Mouse (Mus musculus): ENCODE results near the gene Wdfy2. TPM values are rescaled to one million over a fixed set of nuclear protein-coding genes. Genes with fewer than 3 reads are reported as not detected.
A peak's percentile ranks its signal among the peaks of the same experiment; 100 is the strongest.

Gene Wdfy2
- polyA plus RNA-seq, 1 experiment from 2014 or later: 6.2 TPM

DNA sequence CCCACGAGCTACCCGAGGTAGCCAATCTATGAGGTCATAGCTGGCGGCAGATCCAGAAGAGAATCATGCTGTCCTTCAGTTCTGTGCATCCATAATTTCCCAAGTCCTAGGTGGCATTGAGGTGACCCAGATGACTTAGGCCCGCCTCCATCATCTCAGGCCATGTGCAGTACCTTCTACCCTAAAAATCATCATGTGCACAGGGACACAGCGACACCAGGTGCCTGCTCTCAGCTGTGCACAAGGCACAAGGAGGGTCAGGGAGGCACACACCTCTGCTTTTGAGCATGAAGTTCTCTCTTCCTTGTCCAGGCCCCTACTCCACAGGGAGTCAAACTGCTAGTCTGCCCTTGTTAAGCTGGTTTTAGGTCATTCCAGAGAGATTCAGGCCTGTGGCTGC is 127.9 kb downstream of the Wdfy2 start:
- H3K9ac ChIP-seq (ENCODE audit: low read length): peak overlapping the region; percentile 65
- ATAC-seq (ENCODE audit: insufficient number of reproducible peaks, insufficient read depth, low FRiP score, low read depth): no peak
- WGBS: 71% methylated on average over 5 of the region's 5 CpGs
- H3K27me3 ChIP-seq (ENCODE audit: control insufficient read depth, insufficient read depth, low read length): no peaks in the 10 kb centered on the region
- H3K4me1 ChIP-seq (ENCODE audit: control insufficient read depth in 2 of 2, insufficient read depth in 2 of 2, low read length in 2 of 2): peaks cover 10 to 12% of the 10 kb centered on the region in 2 experiments; a peak in 2 of 4 replicates
- H3K4me3 ChIP-seq (ENCODE audit: control insufficient read depth in 1 of 2, insufficient read depth in 1 of 2, low read depth in 1 of 2, low read length in 2 of 2): peak overlapping the region in 1 of 2 experiments; percentile 32; a peak in 2 of 4 replicates
- no peaks in the 10 kb centered on the region for H3K9me3 ChIP-seq (ENCODE audit: control insufficient read depth, low read length)
- H3K27ac ChIP-seq (replicated peaks in 1 of 2; ENCODE audit: control insufficient read depth in 1 of 2, insufficient read depth in 1 of 2, low read depth in 2 of 2, low read length in 2 of 2): no peak overlapping the region; a peak in 1 of 4 replicates
- peaks cover 4% of the 10 kb centered on the region; the same call in 1 of the 2 replicates for H3K36me3 ChIP-seq (ENCODE audit: control insufficient read depth, insufficient read depth, low read length)
- peak overlapping the region; percentile 64 for H3K4me2 ChIP-seq (ENCODE audit: low read length)

DNA sequence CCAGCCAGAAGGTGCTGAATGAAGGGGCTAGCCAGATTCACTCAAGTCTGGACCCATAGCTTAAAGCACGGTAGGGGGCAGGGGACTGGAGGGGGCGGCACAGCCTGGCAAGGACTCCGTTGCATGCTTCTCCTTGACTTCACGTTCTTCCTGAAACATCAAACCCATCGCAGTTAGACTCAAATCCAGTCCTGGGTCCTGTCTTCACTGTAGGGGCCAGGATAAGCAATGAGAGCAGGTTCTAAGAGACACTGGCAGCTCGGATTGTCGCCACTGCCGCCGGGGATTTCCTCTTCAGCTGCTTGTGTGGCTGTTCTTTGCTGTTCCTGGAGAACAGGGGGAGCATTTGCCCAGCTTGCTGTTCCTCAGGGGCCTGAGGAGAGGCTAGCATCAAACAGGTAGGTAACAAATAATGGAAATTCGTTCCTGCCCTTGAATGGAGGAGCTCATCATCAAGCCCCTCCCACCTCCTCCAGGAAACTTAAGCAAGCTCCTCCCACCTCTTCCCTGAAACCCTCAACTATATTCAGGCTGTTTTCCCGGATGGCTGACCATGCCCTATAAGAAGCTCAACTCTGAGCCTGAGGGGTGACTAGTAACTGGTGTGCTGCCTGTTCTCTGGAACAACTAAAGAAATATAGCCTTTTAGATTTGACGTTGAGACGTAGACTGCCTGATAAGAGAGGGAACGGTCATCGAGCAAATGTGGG is 128.5 kb downstream of the Wdfy2 start:
- peak overlapping the region; percentile 65 for H3K9ac ChIP-seq (ENCODE audit: low read length)
- no peak for ATAC-seq (ENCODE audit: insufficient number of reproducible peaks, insufficient read depth, low FRiP score, low read depth)

DNA sequence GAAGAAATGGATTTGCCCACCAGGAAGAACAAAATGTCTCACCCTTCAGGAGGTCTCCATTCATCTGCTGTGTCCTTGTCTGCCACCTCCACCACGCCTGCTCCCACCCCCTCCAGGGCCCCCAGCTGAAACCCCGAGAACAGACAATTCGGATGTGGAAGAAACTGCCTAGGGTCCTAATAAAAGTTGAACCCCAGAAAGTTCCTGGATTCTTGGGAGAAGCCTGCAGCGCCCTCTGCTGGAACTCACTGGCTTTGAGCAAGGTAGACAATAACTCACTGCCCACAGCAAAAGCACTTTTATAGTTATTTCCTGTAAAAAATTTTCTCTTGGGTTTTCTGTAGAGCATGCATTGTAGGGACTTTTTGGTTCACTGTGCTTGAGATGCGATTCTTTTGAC is 137.6 kb downstream of the Wdfy2 start:
- peak overlapping the region; percentile 40 for H3K4me2 ChIP-seq (ENCODE audit: low read length)
- no peak overlapping the region for H3K27ac ChIP-seq (replicated peaks in 1 of 2; ENCODE audit: control insufficient read depth in 1 of 2, insufficient read depth in 1 of 2, low read depth in 2 of 2, low read length in 2 of 2)
- no peaks in the 10 kb centered on the region for H3K36me3 ChIP-seq (ENCODE audit: control insufficient read depth, insufficient read depth, low read length)
- no peaks in the 10 kb centered on the region for H3K4me1 ChIP-seq (ENCODE audit: control insufficient read depth in 2 of 2, insufficient read depth in 2 of 2, low read length in 2 of 2)
- no peaks in the 10 kb centered on the region for H3K27me3 ChIP-seq (ENCODE audit: control insufficient read depth, insufficient read depth, low read length)
- no peak overlapping the region for H3K9ac ChIP-seq (ENCODE audit: low read length)
- H3K9me3 ChIP-seq (ENCODE audit: control insufficient read depth, low read length): no peaks in the 10 kb centered on the region
- H3K4me3 ChIP-seq (ENCODE audit: control insufficient read depth in 1 of 2, insufficient read depth in 1 of 2, low read depth in 1 of 2, low read length in 2 of 2): no peak overlapping the region
- WGBS: 10% methylated on average over 5 of the region's 5 CpGs
- no peak for ATAC-seq (ENCODE audit: insufficient number of reproducible peaks, insufficient read depth, low FRiP score, low read depth)

More for the DNA sequence above, 128.5 kb downstream of the Wdfy2 start:
- WGBS: 10% methylated on average over 15 of the region's 15 CpGs
- H3K36me3 ChIP-seq (ENCODE audit: control insufficient read depth, insufficient read depth, low read length): no peaks in the 10 kb centered on the region; the same call in 1 of the 2 replicates
- H3K4me3 ChIP-seq (ENCODE audit: control insufficient read depth in 1 of 2, insufficient read depth in 1 of 2, low read depth in 1 of 2, low read length in 2 of 2): peak overlapping the region; percentile 32 to 37
- H3K4me2 ChIP-seq (ENCODE audit: low read length): peak overlapping the region; percentile 64
- H3K9me3 ChIP-seq (ENCODE audit: control insufficient read depth, low read length): no peaks in the 10 kb centered on the region
- H3K4me1 ChIP-seq (ENCODE audit: control insufficient read depth in 2 of 2, insufficient read depth in 2 of 2, low read length in 2 of 2): peaks cover 10 to 12% of the 10 kb centered on the region in 2 experiments; a peak in 2 of 4 replicates
- no peaks in the 10 kb centered on the region for H3K27me3 ChIP-seq (ENCODE audit: control insufficient read depth, insufficient read depth, low read length)
- H3K27ac ChIP-seq (replicated peaks in 1 of 2; ENCODE audit: control insufficient read depth in 1 of 2, insufficient read depth in 1 of 2, low read depth in 2 of 2, low read length in 2 of 2): peak overlapping the region in 1 of 2 experiments; percentile 21; a peak in 2 of 4 replicates

DNA sequence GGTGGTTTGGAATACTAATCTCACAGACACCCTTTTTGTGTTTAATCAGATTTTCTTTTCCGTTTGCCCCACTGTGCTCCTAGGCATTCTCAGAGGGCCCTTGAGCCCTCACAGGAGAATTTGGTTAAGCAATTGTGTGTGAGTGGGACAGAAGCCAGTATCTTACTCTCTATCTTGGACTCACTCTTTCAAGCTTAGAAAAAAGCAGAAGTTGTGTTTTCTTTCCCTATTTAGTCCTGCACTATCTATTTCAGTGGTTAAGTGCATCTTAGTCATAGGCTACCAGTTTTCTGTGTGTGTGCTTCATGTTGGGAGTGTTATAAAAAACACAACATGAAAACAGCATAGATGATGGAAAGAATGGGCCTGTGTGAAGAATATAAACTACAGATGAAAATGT is 142.3 kb downstream of the Wdfy2 start:
- Histone ChIP-seq H3K4me1 (ENCODE audit: control insufficient read depth in 2 of 2, insufficient read depth in 2 of 2, low read length in 2 of 2) (no peaks in the 10 kb centered on the region), H3K4me3 (ENCODE audit: control insufficient read depth in 1 of 2, insufficient read depth in 1 of 2, low read depth in 1 of 2, low read length in 2 of 2) (no peak overlapping the region), H3K4me2 (ENCODE audit: low read length) (no peak overlapping the region), H3K27ac (replicated peaks in 1 of 2; ENCODE audit: control insufficient read depth in 1 of 2, insufficient read depth in 1 of 2, low read depth in 2 of 2, low read length in 2 of 2) (no peak overlapping the region), H3K9ac (ENCODE audit: low read length) (no peak overlapping the region), H3K36me3 (ENCODE audit: control insufficient read depth, insufficient read depth, low read length) (no peaks in the 10 kb centered on the region), H3K9me3 (ENCODE audit: control insufficient read depth, low read length) (no peaks in the 10 kb centered on the region), H3K27me3 (ENCODE audit: control insufficient read depth, insufficient read depth, low read length) (no peaks in the 10 kb centered on the region)
- 63% methylated on average over 1 of the region's 1 CpGs for WGBS
- no peak for ATAC-seq (ENCODE audit: insufficient number of reproducible peaks, insufficient read depth, low FRiP score, low read depth)

DNA sequence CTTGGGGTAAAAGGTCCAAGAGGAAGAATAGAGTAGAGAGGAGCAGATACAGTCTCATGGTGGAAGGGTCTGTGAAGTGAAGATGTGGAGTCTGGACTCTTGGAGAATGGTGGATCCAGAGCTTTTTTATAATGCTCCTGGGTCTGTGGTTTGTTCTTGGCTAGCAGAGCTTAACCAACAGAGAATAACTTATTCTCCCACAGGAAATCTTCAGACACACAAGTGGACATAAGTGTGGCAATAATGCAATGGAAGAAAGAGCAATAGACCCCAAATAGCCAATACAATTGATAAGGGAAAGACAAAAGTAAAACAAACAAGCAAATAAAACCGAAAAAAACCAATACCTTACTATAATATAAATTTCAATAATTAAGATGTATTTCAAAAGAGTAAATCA is 146.9 kb downstream of the Wdfy2 start, which contains the start of gene Defb48:
Gene Defb48 (minus strand): TSS at position 101 of the 400 bp plus-strand sequence.
- Histone ChIP-seq H3K9me3 (ENCODE audit: control insufficient read depth, low read length) (no peaks in the 10 kb centered on the region), H3K9ac (ENCODE audit: low read length) (no peak within 1 kb of the TSS), H3K27me3 (ENCODE audit: control insufficient read depth, insufficient read depth, low read length) (no peaks in the 10 kb centered on the region), H3K4me1 (ENCODE audit: control insufficient read depth in 2 of 2, insufficient read depth in 2 of 2, low read length in 2 of 2) (no peaks in the 10 kb centered on the region), H3K36me3 (ENCODE audit: control insufficient read depth, insufficient read depth, low read length) (no peaks in the 10 kb centered on the region), H3K4me2 (ENCODE audit: low read length) (no peak within 1 kb of the TSS), H3K27ac (replicated peaks in 1 of 2; ENCODE audit: control insufficient read depth in 1 of 2, insufficient read depth in 1 of 2, low read depth in 2 of 2, low read length in 2 of 2) (no peak within 1 kb of the TSS), H3K4me3 (ENCODE audit: control insufficient read depth in 1 of 2, insufficient read depth in 1 of 2, low read depth in 1 of 2, low read length in 2 of 2) (no peak within 1 kb of the TSS)
- WGBS: 67% methylated on average over 1 of the region's 1 CpGs
- no peak for ATAC-seq (ENCODE audit: insufficient number of reproducible peaks, insufficient read depth, low FRiP score, low read depth)

DNA sequence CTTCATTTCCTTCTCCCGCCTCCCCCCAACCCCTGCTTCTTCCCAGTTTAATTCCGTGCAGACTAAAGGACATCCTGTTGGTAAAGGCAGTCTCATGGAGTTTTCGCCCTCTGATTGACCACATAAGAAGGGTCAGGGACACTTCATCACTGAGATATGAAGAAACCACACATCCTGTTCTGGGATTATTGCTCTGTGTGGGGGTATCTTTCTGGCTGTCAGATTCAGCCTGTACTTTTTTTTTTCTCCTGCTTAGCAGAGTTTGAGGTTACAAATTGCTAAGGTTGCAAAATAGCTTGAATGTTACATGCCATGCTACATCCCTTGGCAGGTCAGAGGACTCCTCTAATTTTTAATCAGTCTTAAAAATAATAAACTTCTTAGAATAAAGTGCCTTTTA is 153.8 kb downstream of the Wdfy2 start:
- Histone ChIP-seq H3K36me3 (ENCODE audit: control insufficient read depth, insufficient read depth, low read length) (no peaks in the 10 kb centered on the region), H3K9ac (ENCODE audit: low read length) (no peak overlapping the region), H3K4me2 (ENCODE audit: low read length) (no peak overlapping the region), H3K27me3 (ENCODE audit: control insufficient read depth, insufficient read depth, low read length) (no peaks in the 10 kb centered on the region), H3K4me3 (ENCODE audit: control insufficient read depth in 1 of 2, insufficient read depth in 1 of 2, low read depth in 1 of 2, low read length in 2 of 2) (no peak overlapping the region), H3K27ac (replicated peaks in 1 of 2; ENCODE audit: control insufficient read depth in 1 of 2, insufficient read depth in 1 of 2, low read depth in 2 of 2, low read length in 2 of 2) (0 out of 4 replicates have a peak overlapping the region, but pooled peaks of 1 of the 2 experiments have one; percentile 2), H3K4me1 (ENCODE audit: control insufficient read depth in 2 of 2, insufficient read depth in 2 of 2, low read length in 2 of 2) (no peaks in the 10 kb centered on the region; a peak in 1 of 4 replicates), H3K9me3 (ENCODE audit: control insufficient read depth, low read length) (no peaks in the 10 kb centered on the region)
- no peak for ATAC-seq (ENCODE audit: insufficient number of reproducible peaks, insufficient read depth, low FRiP score, low read depth)
- WGBS: 62% methylated on average over 3 of the region's 3 CpGs

- no peak overlapping the region for H3K4me3 ChIP-seq (ENCODE audit: control insufficient read depth in 1 of 2, insufficient read depth in 1 of 2, low read depth in 1 of 2, low read length in 2 of 2)
- no peak for ATAC-seq (ENCODE audit: insufficient number of reproducible peaks, insufficient read depth, low FRiP score, low read depth)
- 66% methylated on average over 7 of the region's 7 CpGs for WGBS
- H3K27me3 ChIP-seq (ENCODE audit: control insufficient read depth, insufficient read depth, low read length): no peaks in the 10 kb centered on the region
- no peak overlapping the region for H3K9ac ChIP-seq (ENCODE audit: low read length)
- no peak overlapping the region for H3K27ac ChIP-seq (replicated peaks in 1 of 2; ENCODE audit: control insufficient read depth in 1 of 2, insufficient read depth in 1 of 2, low read depth in 2 of 2, low read length in 2 of 2)
- no peaks in the 10 kb centered on the region for H3K9me3 ChIP-seq (ENCODE audit: control insufficient read depth, low read length)
- no peaks in the 10 kb centered on the region; a peak in 1 of 4 replicates for H3K4me1 ChIP-seq (ENCODE audit: control insufficient read depth in 2 of 2, insufficient read depth in 2 of 2, low read length in 2 of 2)
- H3K4me2 ChIP-seq (ENCODE audit: low read length): no peak overlapping the region
- H3K36me3 ChIP-seq (ENCODE audit: control insufficient read depth, insufficient read depth, low read length): no peaks in the 10 kb centered on the region
These were observed 154.5 kb downstream of the Wdfy2 start for GRCm38 (mm10) chr14:62991849-62992510.

Data from heart, embryonic 14.5 days (tissue).